Mouse (Mus musculus) WW6 (cell line): ENCODE results near the gene Fam160b1.

Experiments used
- DNase-seq: peaks from one replicate; pipeline ENCODE4 v3.0.0-alpha.2; 2013; ENCODE audit warnings: low read depth, low spot score

Gene Fam160b1

DNA sequence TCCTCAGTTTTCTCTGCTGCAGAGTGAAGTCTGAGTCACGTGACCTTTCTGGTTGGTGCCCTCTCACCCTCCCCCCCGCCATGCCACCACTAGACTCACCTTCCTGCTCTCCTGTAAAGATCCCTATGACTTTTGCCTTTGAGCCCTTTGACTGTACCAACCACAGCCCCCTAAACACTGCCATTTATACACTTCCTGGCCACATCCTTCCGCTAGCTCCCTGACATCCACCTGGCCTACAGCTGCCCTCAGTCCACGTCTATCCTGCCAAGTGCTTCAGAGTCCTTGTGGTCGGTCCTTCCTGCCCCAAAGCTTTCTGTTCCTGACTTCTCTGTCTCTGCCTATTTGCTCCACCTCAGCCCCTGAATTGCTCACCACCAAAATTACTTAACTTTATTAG, 16.6 kb upstream of the Fam160b1 start:
- no peak for DNase-seq

DNA sequence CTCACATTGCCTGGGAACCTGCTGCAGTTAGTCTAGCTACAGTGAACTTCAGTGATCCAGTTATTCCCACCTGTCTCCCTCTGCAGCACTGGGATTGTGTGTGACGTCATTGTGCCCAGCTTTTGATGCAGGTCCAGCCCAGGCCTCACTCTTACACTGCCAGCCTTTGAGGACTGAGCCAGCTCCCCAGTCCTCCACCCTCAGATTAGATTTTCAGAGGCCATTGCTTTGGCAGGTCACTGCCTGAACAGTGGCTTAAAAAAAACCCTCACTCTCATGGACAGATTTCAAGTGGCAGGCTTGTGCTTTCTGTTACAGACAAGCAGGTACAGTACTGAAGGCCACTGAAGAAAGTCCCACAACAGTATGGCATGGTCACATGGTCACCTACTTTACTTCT, 15.8 kb upstream of the Fam160b1 start:
- no peak for DNase-seq

DNA sequence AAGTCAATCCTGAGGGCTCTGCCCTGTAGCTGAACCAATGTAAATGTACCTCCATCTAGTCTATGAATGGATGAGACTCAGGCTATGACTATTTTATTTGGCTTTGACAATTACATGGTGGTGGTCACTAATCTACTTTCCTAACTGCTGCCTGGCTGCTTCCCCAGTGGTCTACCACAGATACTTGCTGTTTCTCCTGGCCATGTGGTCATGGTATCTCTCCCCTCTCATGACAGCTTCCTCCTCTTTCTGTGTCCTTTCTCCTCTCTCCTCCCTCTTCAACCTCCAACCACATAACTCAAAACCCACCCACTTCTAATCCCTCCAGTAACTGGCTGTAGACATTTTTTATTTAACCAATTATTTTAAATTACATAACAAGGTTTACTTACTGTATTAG, 11.4 kb upstream of the Fam160b1 start:
- no peak for DNase-seq

GRCm38 (mm10) chr19:57352337-57352935, 8.0 kb upstream of the Fam160b1 start:
- DNase-seq = no peak

GRCm38 (mm10) chr19:57353228-57353627, 7.3 kb upstream of the Fam160b1 start:
- no peak for DNase-seq

GRCm38 (mm10) chr19:57354050-57354449, 6.4 kb upstream of the Fam160b1 start:
- no peak for DNase-seq

- DNase-seq = no peak
These were observed 5.8 kb upstream of the Fam160b1 start for GRCm38 (mm10) chr19:57354715-57355114.

DNA sequence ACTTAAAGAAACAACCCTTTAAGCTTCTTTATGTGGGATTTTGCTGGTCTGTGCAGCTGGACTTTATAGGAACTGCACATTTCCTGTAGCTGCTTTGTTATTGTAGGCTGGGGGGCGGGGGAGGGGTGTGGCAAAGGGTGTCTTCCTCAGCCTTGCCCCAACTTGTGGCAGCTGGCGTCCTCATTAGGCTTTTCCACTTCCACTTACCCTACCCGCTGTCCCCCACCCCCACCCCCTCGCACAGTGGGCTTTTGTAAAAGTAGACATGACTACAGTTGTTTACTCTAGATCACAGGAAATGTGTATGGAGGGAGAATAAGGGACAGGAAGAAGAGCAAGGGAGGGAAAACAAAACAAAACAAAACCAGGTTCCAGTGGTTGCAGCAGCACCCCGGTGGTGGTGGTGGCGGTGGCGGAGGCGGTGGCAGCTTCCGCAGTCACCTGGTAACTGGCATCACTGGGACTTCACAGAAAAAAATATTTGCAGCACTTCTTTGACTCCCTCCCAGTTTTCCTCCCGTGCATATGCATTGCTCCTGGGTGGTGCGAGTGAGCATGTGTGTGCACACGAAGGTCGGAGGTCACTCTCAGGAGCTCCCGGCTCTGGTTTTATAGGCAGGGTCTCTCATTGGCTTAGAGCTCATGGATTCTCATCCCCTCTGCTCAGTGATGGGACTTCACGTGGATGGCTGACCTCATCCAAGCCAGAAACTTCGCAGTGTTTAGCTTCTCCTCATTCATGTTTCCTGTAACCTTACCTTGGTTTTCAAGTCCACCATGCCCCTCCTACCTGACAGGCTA, 4.8 kb upstream of the Fam160b1 start:
- DNase-seq = no peak

GRCm38 (mm10) chr19:57356273-57356672, 4.2 kb upstream of the Fam160b1 start:
- no peak for DNase-seq

- DNase-seq = no peak
These were observed 3.2 kb upstream of the Fam160b1 start for GRCm38 (mm10) chr19:57357244-57357643.

DNA sequence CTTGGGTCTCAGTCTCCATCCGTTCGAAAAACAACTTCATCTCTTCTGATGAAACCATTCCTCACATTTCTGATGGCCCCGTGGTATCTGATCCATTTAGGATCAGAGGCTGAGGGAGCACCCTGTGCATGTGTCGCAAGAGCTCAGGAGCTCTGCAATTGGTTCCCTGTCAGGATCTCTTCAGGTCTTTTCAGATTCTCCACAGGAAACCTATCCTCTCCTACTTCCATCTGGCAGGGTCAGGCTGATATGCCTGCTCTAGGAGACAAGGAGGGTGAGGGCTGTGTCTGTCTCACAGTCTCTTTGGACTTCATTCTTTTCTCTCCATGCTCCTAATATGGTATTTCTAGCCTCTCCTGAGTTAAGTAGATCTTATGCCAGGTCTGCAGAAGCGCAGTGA, 2.7 kb upstream of the Fam160b1 start:
- no peak for DNase-seq

GRCm38 (mm10) chr19:57358322-57358721, 2.2 kb upstream of the Fam160b1 start:
- DNase-seq = peak; percentile 79

DNA sequence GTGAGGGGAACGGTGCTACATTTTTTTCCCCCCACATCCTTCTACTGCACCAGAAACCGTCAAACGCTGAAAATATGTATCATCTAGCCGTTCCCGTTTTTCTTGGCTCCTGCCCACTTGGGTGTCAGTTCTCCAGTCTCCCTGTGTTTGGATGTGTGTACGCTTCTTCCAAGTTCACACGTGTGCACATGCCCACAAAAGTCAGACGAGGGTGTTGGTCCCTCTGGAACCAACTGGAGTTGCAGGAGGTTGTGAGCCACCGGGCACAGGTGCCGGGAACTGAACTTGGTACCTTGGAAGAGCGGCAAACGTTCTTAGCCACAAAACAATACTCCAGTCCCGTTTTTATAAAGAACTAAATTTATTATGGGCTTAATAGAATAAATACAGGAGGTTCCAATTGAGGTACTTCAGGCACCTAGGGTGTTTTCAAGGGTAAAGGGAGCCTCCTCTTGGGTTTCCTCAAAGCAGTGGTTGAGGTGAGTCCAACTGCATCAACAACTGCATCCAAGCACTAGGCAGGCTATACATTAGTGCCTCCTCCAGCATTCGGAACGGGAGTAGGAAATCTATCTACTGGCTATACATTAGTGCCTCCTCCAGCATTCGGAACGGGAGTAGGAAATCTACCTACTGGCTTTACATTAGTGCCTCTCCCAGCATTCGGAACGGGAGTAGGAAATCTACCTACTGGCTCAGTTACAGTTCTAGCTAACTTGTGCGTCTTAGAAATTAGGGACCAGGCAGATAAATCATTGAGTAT, 1.5 kb upstream of the Fam160b1 start:
- DNase-seq = no peak

GRCm38 (mm10) chr19:57359701-57360326, 666 bp upstream of the Fam160b1 start:
- no peak for DNase-seq

- DNase-seq = no peak
These were observed 855 bp downstream of the Fam160b1 start for GRCm38 (mm10) chr19:57361131-57361938.

DNA sequence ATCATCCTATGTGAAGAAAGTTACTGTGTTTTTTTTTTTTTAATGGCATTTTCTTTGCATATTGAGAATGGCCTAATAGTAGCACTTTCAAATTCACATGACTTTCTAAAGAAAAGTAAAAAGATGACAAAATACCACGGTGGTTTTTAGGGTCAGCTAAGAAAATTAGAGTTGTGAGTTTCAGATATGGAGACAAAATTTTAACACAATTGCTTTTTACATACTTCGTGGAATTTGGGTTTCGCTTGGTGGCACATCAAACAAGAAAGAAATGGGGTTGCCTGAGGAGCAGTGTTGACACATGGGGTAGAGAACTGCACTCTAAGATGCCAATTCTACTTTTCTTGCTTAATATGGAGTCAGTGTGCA, 1.4 kb downstream of the Fam160b1 start:
- DNase-seq = no peak

DNA sequence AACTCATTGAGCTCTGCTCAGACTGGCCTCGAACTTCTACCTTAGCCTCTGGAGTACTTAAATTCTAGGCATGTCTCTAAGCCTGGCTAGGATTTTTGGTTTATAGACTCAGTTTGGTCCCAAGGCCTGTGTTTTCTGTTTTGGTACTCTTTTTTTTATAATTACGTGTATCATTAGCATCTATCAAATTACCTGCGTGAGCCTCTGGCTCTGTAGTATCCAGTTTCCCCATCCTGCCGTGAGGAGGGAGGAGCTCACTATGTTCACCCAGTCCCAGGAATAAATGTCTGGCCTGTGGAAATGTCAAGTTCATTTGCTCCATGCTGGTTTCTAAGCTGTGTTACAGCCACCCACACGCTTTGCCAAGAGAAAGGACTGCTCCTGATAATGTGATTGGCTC, 2.1 kb downstream of the Fam160b1 start:
- no peak for DNase-seq

- no peak for DNase-seq
These were observed 2.6 kb downstream of the Fam160b1 start for GRCm38 (mm10) chr19:57363076-57363475.

- DNase-seq = no peak
These were observed 3.1 kb downstream of the Fam160b1 start for GRCm38 (mm10) chr19:57363538-57363937.

DNA sequence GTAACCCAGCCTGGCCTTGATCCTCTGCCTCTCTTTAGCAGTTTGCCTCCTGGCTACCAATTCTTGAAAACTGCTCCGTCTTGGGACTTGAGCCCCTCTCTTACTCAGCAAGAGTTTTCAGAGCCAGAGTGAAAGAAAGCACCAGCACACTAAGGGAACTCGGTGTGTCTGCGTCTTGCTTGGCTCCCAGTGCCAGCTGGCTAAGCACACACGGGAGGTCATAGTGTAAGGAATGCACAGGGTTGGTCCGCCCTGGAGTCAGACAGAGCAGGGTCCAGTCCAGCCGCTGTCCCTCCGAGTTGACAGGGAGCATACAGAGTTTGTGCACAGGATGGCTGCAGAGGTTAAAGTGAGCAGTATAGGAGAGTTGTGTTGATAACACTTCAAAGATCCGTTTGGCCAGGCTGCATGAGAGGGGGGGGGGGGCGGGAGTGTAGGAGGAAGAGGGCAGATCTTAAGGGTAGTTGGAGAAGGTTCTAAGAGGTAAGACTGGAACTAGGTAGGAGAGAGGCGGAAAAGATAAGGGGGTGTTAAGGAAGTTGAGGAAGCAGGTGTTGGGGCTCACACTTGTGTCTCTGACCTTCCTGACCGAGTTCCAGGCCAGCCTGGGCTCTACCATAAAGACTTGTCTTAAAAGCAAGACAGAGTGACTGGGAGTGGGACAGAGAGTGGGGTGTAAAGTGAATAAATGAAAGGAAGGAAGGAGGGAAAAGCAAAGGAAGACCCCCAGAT, 4.6 kb downstream of the Fam160b1 start:
- no peak for DNase-seq

DNA sequence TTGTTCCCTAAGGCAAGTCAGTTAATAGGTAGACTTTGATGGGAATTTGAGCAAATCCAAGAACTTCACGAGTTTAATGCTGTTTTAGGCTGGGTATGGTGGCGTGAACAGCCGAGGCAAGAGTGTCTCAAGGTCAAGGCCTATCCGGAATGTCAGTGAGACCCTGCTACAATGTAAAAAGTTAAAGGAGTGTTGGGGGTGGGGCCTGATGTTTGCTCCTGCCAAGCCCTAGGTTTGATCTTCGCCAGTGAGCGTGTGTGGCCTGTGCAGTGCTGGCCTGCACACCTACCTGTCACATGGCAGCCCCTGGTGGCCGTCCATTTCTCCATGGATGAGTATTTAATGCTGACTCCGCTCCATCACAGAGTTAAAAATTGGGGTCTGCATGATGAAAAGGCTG, 5.5 kb downstream of the Fam160b1 start:
- DNase-seq = no peak
